Mouse (Mus musculus): ENCODE results near the gene Dcun1d4.
A peak's percentile ranks its signal among the peaks of the same experiment; 100 is the strongest.
"Not testable (repeated sequence)": the region's sequence is repeated elsewhere in the genome, so short reads cannot be mapped to it uniquely, and the experiment has no call there.

Dcun1d4 gene

DNA sequence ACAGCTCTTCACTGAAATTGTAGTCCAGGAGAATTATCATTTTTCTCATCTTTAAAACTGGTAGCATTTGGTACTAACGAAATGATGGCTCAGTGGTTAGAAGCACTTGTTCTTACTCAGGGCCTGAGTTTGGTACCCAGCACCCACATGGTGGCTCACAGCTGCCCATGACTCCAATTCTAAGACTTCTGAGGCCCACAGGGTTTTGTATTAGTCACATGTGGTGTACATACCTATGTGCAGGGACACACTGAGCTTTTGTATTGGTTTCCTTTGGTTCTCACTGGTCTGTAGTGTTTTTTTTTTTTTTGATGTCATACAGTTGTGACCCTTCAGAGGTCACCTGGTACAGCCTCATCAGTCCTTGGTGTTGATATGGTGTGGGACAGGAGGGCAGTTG, 68.0 kb downstream of the Dcun1d4 start:
- no peak for DNase-seq

DNA sequence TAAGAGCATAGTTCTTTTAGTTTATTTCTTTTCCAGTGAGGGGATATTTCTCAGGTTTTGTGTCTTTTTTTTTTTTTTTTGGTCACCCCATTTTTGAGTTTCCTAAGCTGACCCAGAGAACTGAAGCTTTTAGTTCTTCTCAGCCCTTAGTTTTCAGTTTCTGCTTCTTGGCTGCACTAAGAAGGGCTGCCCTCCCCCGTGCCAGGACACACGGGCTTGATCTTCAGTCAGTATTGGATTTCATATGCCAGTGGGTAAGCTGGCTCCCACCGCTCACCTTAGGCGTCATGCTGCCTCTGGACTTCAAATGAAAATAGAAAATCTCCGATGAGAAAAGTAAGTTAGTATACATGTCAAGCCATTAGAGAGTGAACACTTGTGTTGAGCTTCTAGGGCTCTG, 71.0 kb downstream of the Dcun1d4 start:
- DNase-seq: no peak

DNA sequence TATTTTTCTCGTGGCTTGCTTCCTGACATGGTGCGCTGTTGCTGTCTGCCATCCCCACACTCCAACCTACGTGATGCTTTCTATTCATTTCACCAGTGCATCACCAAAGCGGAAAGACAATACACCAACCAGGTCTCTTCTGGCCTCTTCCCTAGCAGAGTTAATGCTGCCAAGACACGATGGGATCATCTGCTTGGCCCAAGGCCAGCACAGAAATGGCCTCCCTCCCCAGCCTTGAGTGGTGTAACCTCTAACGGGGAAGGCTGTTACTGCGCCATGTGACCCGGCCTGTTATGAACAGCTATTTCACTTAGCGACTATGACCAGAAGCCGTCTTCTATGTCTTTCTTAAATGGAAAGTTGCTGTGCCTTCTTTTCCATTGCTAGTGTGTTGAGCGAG, 73.1 kb downstream of the Dcun1d4 start:
- no peak for DNase-seq

DNA sequence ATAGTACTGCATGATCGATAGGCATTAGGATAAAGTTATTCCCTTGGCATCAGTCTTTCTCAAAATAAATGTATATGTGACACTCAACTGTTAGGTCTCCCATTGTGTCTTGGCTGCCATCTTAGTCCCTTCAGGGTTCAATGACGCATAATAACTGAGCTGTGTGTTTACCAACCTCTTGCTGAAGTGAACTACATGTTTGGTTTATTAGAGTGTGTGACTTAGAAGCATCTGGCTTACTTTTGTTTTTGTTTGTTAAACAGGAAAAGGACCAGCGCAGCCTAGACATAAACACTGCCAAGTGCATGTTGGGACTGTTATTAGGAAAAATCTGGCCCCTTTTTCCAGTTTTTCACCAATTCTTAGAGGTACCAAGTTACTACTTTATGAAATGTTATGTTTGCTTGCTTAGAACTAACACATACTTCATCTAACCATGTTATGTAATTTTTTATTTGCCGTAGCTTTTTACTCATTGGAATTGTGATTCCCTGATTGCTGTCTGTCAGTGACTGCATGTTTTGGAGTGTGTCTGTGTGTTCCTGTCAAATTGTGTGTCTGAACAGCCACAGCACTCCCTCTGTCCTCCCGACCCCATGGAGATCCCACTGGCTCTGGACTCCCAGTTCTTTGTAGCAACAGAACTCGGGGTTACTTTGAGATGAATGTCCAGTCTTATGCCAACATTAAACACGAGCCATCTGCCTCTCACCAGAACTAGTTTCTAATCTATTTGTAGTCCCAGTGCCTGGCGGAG, 74.5 kb downstream of the Dcun1d4 start:
- DNase-seq: no peak

DNA sequence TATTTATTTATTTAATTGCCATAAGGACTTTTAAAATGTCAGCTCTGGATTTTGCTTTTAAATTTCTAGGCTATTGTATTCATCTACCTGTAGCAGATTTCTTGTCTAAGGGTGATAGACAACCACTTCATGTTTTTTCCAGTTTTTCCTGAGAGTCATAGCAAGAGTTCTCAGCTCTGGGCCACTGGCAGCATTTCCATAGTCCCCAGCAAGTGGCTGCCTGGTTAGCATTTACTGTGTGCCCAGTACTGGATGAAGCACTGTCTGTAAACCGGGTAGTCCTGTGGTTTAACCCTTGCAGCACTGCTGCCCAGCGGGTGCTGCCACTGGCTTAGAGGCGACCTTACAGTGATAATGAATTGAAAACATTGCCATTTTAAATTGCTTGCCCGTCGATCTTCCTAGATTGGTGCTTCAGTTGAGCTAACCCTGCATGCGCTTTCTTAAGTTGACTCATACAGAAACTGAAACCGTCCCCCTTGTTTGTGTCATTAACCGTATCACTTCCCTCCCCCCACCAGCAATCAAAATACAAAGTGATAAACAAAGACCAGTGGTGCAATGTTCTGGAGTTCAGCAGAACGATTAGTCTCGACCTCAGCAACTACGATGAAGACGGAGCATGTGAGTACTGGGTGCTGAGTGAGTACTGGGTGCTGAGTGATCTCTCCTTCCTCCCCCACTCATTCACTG, 76.1 kb downstream of the Dcun1d4 start:
- no peak for DNase-seq

DNA sequence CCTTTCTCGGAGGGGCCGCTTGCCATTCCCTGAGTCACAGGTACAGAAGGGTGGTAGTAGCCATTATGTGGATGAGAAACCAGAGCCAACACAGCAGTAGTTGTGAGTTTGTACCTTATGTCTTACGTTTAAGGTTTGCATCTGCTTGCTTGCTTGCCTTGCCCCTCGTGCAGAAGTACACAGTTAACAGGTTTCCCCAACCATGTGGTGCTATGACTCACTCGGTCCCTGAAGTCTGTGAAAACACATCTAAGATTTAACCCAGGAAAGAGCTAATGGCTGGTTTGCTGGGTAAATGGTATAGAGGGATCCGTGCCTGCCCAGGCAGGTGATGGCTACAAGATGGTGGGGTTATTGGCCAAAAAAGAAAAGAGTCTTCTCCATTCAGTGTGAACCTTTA, 78.0 kb downstream of the Dcun1d4 start:
- DNase-seq: no peak

DNA sequence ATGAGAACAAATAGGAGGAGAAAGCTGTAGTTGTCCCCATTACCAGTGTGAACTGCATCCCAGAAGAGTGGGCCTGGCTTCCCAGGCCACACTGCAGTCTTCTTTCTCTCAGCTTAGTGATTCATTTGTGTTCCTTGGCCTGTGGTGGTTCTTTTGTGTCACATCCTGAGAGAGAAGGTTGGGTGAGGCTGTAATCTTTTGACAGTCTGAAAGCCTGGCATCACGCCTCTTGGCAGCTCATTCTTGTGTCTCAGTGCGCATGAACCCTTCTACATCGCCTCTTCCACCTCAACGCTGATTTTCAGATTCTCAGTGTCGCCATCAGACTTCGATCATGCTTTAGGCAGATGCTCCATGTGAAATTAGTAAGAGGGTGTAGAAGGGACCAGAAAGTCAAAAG, 83.2 kb downstream of the Dcun1d4 start:
- no peak for DNase-seq

DNA sequence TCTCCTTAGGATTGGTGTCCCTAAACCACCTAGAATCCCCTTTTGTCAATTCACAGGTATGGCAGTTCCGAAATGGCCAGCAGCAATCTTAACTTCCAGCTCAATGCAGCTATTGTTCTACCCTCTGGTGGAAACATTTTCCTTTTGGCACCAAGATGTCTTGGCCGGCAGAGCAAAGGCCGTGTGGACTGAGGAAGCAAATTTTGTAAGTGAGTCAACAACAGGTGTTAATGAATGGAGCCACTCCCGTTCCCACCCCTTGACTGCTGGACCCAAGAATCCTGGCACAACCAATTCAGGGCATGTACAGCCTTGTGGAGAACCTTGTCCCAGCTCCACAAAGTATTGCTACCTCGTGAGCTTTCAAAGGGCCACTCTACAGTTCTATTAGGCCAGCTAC, 85.3 kb downstream of the Dcun1d4 start:
- no peak for DNase-seq

DNA sequence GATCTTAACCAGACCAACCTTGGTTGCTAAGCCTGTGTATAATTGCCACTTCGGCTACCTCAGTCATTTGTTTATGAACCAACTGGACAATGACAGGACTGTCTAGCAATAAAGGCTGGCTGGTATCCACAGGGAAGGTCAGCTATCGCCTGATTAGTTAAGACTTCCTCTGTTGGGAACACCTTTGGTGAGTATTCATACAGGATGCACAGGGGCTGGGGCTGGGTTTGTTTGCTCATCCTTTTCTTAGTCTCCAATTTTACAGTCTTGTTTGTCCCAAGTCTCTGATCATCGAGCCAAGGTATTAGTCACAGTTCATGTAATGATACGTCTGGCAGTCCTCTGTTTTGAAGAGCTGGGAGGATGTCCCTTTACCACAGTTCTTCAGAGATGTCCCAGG, 86.1 kb downstream of the Dcun1d4 start:
- DNase-seq: no peak

- no peak for DNase-seq
Measured at GRCm38 (mm10) chr5:73569181-73569580, 88.4 kb downstream of the Dcun1d4 start.

DNA sequence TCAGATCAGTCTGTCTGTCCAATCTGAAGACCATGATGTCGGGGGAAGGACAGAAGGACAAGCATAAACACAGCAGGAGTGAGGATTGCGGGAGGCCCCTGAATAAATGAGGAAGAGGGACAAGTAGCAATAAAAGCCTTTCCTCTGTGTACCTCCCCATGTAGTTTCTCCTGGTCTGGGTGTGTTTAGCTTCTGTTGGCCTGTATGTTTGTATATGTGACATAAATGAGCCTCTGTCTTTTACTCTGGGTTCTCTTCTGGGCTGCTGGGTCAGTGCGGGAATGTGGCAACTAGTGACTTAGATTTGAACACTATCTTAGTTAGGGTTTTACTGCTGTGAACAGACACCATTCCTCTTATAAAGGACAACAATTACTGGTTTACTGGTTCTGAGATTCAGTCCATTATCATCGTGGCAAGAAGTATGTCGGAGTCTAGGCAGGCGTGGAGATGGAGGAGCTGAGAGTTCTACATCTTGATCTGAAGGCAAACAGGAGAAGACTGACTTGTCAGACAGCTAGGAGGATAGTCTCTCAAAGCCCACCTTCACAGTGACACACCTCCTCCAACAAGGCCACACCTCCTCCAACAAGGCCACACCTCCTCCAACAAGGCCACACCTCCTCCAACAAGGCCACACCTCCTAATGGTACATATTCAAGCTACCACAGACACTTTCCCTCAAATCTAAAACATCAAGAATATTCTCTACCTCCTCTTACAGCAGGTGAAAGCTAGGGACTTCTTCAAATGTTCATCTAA, 90.8 kb downstream of the Dcun1d4 start:
- no peak for DNase-seq

DNA sequence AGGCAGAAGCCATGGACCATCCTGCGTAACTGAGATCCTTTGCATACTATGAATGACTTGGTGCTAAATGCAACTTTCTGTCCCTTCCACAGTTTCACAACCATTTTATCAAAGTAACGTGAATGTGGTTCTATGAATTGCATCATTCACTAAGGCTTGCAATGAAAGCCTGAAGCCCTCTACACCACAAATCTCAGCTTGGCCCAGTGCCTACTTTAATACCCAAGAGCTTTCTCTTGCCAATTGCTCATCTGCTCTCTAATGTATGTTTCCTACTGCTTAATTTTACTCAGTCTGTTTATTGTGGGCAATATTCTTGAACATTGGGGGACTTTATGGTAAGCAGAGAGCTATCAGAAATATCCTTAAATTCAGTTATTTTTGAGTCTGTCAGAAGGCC, 92.0 kb downstream of the Dcun1d4 start:
- DNase-seq: no peak

DNA sequence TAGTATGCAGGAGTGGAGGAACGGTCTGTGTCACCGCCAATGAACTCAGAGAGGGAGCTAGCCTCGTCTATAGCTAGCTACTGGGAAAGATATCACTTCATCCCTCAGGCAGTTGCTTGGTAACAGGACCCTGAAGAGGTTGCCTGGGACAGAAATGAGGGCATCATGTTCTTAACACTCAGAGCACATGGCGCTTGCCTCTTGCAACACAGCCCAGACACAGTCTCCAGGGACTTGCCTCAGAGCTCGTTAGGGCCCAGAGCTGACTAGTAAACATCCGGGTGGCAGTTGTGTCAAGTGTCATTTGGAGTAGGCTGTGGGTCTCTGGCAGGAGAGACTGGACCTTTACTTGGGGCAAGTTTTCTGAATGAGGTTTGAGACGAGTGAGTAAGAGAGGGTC, 93.0 kb downstream of the Dcun1d4 start:
- DNase-seq: no peak

DNA sequence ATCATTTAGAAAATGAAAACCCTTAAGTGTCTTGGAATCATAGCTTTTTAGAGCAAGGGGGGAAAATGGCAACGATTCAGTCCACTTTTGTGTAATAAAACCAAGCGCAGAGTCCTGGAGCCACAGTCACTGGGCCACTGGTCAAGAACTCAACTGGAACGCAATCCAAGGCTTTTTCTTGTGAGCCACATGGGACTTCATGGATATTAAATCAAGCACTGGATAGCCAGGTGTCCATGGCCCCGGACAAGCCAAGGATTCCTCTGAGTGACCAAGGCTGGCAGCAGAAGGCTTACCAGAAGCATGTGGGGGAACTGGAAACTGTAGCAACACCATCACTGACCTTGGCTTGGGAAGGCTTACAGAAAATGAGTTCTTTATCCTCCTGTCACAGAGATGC, 93.8 kb downstream of the Dcun1d4 start:
- DNase-seq: no peak

DNA sequence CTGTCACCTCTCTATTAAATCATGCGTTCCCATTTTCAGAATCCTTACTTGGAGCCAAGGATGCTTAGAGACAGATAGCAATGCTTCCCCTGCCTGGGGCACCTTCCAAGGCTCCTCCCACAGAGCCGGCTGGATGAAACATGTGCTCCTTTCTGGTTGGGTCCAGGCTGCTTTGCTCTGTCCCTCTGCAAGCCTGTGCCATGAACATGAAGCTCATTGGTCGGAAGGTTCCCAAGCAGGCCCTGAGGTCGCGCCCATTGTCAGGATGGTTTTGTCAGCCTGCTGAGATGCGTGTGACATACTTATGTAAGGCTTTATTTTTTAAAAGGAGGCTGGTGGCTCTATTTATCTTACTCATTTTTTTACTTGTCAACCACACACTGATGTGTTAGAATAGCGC, 95.9 kb downstream of the Dcun1d4 start:
- DNase-seq: peak; percentile 43

DNA sequence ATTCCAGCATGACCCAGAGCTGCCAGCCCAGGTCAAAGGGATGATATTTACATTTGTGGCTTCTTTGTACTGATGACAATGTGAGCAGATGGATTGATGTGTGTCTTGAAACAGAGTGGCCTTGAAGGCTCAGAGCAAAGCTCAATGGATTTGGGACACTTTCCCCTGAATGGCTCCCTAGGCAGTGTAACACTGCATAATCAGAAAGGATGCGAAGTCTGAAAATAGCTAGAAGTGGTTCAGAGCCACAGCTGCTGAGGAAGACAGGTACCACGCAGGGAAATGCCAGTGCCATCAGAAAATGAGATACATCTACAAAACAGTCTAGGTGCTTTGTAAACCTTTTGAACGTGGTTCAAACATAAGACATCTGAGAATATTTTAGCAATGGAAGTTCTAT, 97.3 kb downstream of the Dcun1d4 start:
- no peak for DNase-seq

- DNase-seq: not testable (repeated sequence)
Measured at GRCm38 (mm10) chr5:73584011-73584410, 103.2 kb downstream of the Dcun1d4 start.

DNA sequence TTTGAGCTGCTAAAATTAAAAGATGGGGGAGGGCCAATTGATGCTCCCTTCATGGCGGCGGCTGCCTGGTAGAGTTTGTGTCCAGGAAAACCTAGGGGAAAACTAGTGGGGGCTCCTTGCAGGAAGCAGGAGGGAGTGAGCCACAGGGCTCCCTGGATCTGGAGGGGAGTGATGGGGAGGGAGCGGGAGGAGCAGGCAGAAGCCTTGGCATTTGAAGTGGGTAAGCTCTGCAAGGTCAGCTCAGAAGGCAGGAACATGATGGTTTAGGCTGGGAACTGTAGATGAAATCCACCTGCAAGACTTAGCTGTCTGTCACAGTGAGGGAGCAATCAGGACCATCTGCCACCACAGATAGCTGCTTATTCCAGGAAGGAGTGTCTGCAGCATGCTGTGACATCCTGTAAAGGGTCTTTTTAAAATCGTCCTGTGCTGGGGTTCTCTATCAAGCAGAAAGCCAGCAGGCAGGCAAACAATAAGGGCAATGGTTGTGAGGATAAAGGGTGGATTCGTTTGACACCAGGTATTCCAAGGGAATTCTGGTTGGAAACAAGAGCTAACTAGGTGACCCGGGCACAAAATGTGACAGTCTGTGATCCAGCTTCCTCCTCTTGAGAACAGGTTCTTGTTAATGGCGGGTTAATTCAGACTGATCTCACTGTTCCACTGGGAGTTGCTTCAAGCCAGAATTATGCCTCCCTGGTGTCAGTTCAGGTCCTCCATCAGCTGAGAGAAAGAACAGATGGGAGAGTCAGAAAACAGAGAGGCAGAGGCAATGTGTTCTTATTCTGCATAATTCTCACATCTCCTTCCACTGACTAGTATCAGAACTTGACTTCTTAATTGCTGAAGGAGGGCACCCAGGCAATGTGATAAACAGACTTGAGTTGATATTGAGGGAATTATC, 104.7 kb downstream of the Dcun1d4 start:
- no peak for DNase-seq

- DNase-seq: no peak
Measured at GRCm38 (mm10) chr5:73586597-73586996, 105.8 kb downstream of the Dcun1d4 start.

GRCm38 (mm10) chr5:73587119-73587518, 106.3 kb downstream of the Dcun1d4 start:
- no peak for DNase-seq

GRCm38 (mm10) chr5:73598943-73599695, 118.3 kb downstream of the Dcun1d4 start:
- DNase-seq: peak; percentile 6

- no peak for DNase-seq
Measured at GRCm38 (mm10) chr5:73599991-73600390, 119.2 kb downstream of the Dcun1d4 start.

All from right cerebral cortex, postnatal 25 days (tissue).